Mouse (Mus musculus) gastrocnemius, postnatal 4 days (tissue): Measurements from ENCODE around the gene Adgrl2. TPM values are rescaled to one million over a fixed set of nuclear protein-coding genes. Genes with fewer than 3 reads are reported as not detected.

ENCODE experiments used
- DNase-seq, 2 experiments: peaks; one replicate each; pipeline ENCODE4 v3.0.0; 2021 to 2022; ENCODE audit warnings: low spot score in 2 of 2, mixed read lengths in 2 of 2
- total RNA-seq, 2 experiments: library from RNA; stranded (reverse); gene quantifications; 2 replicates each; pipeline ENCODE4 v1.2.3; 2021

Gene Adgrl2
- total RNA-seq, 2 experiments from 2014 or later = 89.2 to 101 TPM

GRCm38 (mm10) chr3:148833070-148833769 is 157.1 kb downstream of the Adgrl2 start:
- DNase-seq = no peak

GRCm38 (mm10) chr3:148832001-148832400 is 158.4 kb downstream of the Adgrl2 start:
- no peak for DNase-seq

- DNase-seq = no peak
These were observed 161.8 kb downstream of the Adgrl2 start for GRCm38 (mm10) chr3:148828519-148828918.

- DNase-seq = no peak
These were observed 166.8 kb downstream of the Adgrl2 start for GRCm38 (mm10) chr3:148823551-148823950.

- no peak for DNase-seq
These were observed 168.7 kb downstream of the Adgrl2 start for GRCm38 (mm10) chr3:148821632-148822031.

- DNase-seq = no peak
These were observed 170.9 kb downstream of the Adgrl2 start for GRCm38 (mm10) chr3:148819323-148820046.

GRCm38 (mm10) chr3:148818414-148819105 is 171.8 kb downstream of the Adgrl2 start:
- no peak for DNase-seq

GRCm38 (mm10) chr3:148817491-148817890 is 172.9 kb downstream of the Adgrl2 start:
- DNase-seq = no peak

GRCm38 (mm10) chr3:148813121-148813520 is 177.2 kb downstream of the Adgrl2 start:
- DNase-seq = no peak

- no peak for DNase-seq
These were observed 178.3 kb downstream of the Adgrl2 start for GRCm38 (mm10) chr3:148812059-148812458.

- no peak for DNase-seq
These were observed 183.4 kb downstream of the Adgrl2 start for GRCm38 (mm10) chr3:148806977-148807376.

GRCm38 (mm10) chr3:148793286-148793913 is 197.0 kb downstream of the Adgrl2 start:
- DNase-seq = no peak

GRCm38 (mm10) chr3:148770310-148770709 is 220.0 kb downstream of the Adgrl2 start:
- DNase-seq = no peak
